Mouse (Mus musculus): Measurements from ENCODE around the gene C330007P06Rik. TPM values are rescaled to one million over a fixed set of nuclear protein-coding genes. Genes with fewer than 3 reads are reported as not detected.

C330007P06Rik gene
- polyA plus RNA-seq (2012; rRNA removed) = 8.4 and 11.0 TPM in 2 replicates

DNA sequence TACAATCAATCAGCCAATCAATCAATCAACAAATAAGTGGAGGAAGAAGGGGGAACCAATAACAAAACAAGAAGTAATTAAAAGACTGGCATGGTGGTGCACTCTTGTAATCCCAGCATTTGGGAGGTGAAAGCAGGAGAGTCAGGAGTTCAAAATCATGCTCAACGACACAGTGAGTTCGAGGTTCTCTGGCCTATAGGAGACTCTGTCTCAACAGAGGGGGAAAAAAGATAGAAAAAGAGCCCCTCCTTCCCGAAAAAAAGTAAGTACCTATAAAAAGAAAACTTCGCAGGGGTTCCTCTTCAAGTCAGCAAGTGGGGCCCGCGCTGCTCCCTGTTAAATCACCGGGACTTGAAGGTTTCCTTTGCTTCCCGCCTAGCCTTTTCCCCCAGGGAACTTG, at the start of gene C330007P06Rik, which contains the start of gene Ube2a:
Gene C330007P06Rik (minus strand): TSS at position 347 of the 400 bp plus-strand sequence.
Gene Ube2a (plus strand): TSS at position 136 of the 400 bp plus-strand sequence.
- TF ChIP-seq POLR2A (IDR thresholded peaks at IDR 0.05; ENCODE audit: low read depth, low read length) (no peak), CTCF (IDR thresholded peaks at IDR 0.05; ENCODE audit: extremely low read depth, insufficient read depth, insufficient read length, insufficient replicate concordance) (no peak)
- Histone ChIP-seq H3K27ac (ENCODE audit: insufficient read depth, low read length) (peak within 1 kb of the TSS; percentile 81), H3K27me3 (ENCODE audit: control insufficient read depth, insufficient read depth, low read length) (no peaks in the 10 kb centered on the region), H3K4me1 (ENCODE audit: control insufficient read depth, insufficient read depth, insufficient read length) (no peaks in the 10 kb centered on the region; the same call in none of the 2 replicates), H3K4me3 (ENCODE audit: extremely low read depth, insufficient read depth, insufficient read length) (peak within 1 kb of the TSS; percentile 78), H3K36me3 (ENCODE audit: control insufficient read depth, insufficient read depth, low read length) (no peaks in the 10 kb centered on the region)
- DNase-seq (ENCODE audit: low read depth in 1 of 2, low spot score in 2 of 2) = no peak
- 30% methylated on average over 8 of the region's 8 CpGs for WGBS

DNA sequence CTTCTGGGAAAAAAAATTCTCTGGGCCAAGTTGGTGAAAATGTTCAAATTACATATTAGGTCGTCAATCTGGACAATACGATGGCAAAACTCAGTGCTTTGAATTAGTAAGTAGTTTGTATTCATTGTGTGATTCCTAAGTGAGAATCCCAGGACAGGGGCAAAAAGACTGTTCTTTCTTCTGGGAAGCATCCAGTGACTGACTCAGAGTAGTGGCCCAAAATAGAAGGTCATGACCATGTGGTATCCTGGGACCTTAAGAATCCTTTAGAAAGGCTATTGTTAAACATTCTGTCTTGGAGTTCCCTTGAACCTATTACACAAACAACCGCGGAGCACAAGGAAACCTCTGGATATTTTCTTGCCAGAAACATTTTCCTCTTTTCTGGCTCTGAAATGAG, 47.4 kb upstream of the C330007P06Rik start:
- no peak for TF ChIP-seq POLR2A (IDR thresholded peaks at IDR 0.05; ENCODE audit: low read depth, low read length)
- no peak for TF ChIP-seq CTCF (IDR thresholded peaks at IDR 0.05; ENCODE audit: extremely low read depth, insufficient read depth, insufficient read length, insufficient replicate concordance)
- 89% methylated on average over 4 of the region's 4 CpGs for WGBS

DNA sequence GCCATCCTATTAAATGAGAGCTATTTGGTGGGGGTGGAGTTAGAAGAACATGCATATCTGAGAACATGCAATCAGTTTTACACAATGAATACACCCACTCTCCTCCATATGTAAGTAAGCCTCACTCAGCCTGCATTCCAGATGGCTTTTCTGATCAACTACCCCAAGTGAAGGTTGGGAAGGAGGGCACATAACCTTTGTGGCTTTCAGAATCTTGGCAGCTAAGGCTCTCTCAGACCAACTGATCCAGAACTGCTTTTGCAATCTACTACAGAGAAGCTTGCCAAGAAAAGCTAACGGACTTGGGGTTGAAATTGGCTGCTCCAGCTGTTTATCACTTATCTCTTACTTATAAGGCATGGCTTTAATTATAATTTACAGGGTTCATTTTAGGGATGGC, 43.8 kb upstream of the C330007P06Rik start:
- Histone ChIP-seq H3K27me3 (ENCODE audit: control insufficient read depth, insufficient read depth, low read length) (no peaks in the 10 kb centered on the region), H3K4me3 (ENCODE audit: extremely low read depth, insufficient read depth, insufficient read length) (no peak overlapping the region), H3K27ac (ENCODE audit: insufficient read depth, low read length) (no peak overlapping the region), H3K4me1 (ENCODE audit: control insufficient read depth, insufficient read depth, insufficient read length) (no peaks in the 10 kb centered on the region), H3K36me3 (ENCODE audit: control insufficient read depth, insufficient read depth, low read length) (peaks cover 10% of the 10 kb centered on the region)
- 80% methylated on average over 1 of the region's 1 CpGs for WGBS
- DNase-seq (ENCODE audit: low read depth in 1 of 2, low spot score in 2 of 2) = no peak
- TF ChIP-seq CTCF (IDR thresholded peaks at IDR 0.05; ENCODE audit: extremely low read depth, insufficient read depth, insufficient read length, insufficient replicate concordance) (no peak), POLR2A (IDR thresholded peaks at IDR 0.05; ENCODE audit: low read depth, low read length) (no peak)

More for the DNA sequence above, 47.4 kb upstream of the C330007P06Rik start:
- Histone ChIP-seq H3K4me3 (ENCODE audit: extremely low read depth, insufficient read depth, insufficient read length) (no peak overlapping the region), H3K27ac (ENCODE audit: insufficient read depth, low read length) (no peak overlapping the region), H3K27me3 (ENCODE audit: control insufficient read depth, insufficient read depth, low read length) (no peaks in the 10 kb centered on the region), H3K36me3 (ENCODE audit: control insufficient read depth, insufficient read depth, low read length) (peaks cover 9% of the 10 kb centered on the region), H3K4me1 (ENCODE audit: control insufficient read depth, insufficient read depth, insufficient read length) (no peaks in the 10 kb centered on the region)
- no peak for DNase-seq (ENCODE audit: low read depth in 1 of 2, low spot score in 2 of 2)

DNA sequence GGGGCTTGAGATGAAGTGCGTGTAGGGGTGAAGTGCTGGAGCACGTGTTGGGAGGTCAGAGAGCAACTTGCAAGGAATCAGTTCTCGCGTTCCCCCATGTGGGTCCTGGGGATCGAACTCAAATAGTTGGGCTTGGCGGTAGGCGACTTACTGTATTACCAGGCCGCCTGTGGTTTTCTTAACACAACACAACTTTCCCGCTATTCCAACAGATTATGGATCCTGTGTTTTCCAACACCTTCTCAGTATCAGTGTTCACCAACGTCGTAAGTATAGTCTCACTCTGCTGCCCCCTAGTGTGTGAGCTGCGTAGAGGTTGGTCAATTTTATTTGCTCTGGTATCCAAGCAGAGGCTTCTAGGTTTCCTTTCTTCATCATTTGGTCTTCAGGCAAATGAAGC, 37.4 kb upstream of the C330007P06Rik start:
- Histone ChIP-seq H3K27me3 (ENCODE audit: control insufficient read depth, insufficient read depth, low read length) (no peaks in the 10 kb centered on the region), H3K36me3 (ENCODE audit: control insufficient read depth, insufficient read depth, low read length) (peaks cover 3% of the 10 kb centered on the region), H3K4me1 (ENCODE audit: control insufficient read depth, insufficient read depth, insufficient read length) (no peaks in the 10 kb centered on the region; the same call in 1 of the 2 replicates), H3K27ac (ENCODE audit: insufficient read depth, low read length) (no peak overlapping the region), H3K4me3 (ENCODE audit: extremely low read depth, insufficient read depth, insufficient read length) (no peak overlapping the region)
- no peak for TF ChIP-seq POLR2A (IDR thresholded peaks at IDR 0.05; ENCODE audit: low read depth, low read length)
- peak; percentile 2; the same call in 1 of the 2 replicates for TF ChIP-seq CTCF (IDR thresholded peaks at IDR 0.05; ENCODE audit: extremely low read depth, insufficient read depth, insufficient read length, insufficient replicate concordance)
- DNase-seq (ENCODE audit: low read depth in 1 of 2, low spot score in 2 of 2) = peak in 1 of 2 experiments; percentile 35
- 55% methylated on average over 12 of the region's 12 CpGs for WGBS

DNA sequence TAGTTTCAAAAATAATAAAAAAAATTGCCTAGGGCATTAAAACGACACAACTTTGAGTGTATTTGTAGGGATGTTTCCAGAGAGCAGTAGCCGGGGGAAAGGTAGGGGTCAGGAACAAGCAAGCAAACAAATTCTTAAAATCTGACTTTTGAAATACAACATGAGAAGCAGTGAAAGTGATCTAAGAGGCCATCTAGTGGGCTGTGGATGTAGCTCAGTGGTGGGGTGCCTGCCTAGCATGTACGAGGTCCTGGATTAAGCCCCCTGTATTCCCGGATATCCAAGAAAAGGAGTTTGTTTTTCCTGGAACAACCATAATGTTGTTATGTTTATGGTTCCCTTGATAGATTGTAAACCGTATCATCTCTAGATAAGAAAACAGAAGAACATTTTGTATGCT, 32.6 kb upstream of the C330007P06Rik start:
- H3K36me3 ChIP-seq (ENCODE audit: control insufficient read depth, insufficient read depth, low read length) = no peaks in the 10 kb centered on the region
- H3K4me3 ChIP-seq (ENCODE audit: extremely low read depth, insufficient read depth, insufficient read length) = no peak overlapping the region
- H3K4me1 ChIP-seq (ENCODE audit: control insufficient read depth, insufficient read depth, insufficient read length) = no peaks in the 10 kb centered on the region; the same call in 1 of the 2 replicates
- 38% methylated on average over 5 of the region's 5 CpGs for WGBS
- no peak for DNase-seq (ENCODE audit: low read depth in 1 of 2, low spot score in 2 of 2)
- H3K27ac ChIP-seq (ENCODE audit: insufficient read depth, low read length) = no peak overlapping the region
- H3K27me3 ChIP-seq (ENCODE audit: control insufficient read depth, insufficient read depth, low read length) = no peaks in the 10 kb centered on the region
- TF ChIP-seq CTCF (IDR thresholded peaks at IDR 0.05; ENCODE audit: extremely low read depth, insufficient read depth, insufficient read length, insufficient replicate concordance) (no peak), POLR2A (IDR thresholded peaks at IDR 0.05; ENCODE audit: low read depth, low read length) (no peak)

DNA sequence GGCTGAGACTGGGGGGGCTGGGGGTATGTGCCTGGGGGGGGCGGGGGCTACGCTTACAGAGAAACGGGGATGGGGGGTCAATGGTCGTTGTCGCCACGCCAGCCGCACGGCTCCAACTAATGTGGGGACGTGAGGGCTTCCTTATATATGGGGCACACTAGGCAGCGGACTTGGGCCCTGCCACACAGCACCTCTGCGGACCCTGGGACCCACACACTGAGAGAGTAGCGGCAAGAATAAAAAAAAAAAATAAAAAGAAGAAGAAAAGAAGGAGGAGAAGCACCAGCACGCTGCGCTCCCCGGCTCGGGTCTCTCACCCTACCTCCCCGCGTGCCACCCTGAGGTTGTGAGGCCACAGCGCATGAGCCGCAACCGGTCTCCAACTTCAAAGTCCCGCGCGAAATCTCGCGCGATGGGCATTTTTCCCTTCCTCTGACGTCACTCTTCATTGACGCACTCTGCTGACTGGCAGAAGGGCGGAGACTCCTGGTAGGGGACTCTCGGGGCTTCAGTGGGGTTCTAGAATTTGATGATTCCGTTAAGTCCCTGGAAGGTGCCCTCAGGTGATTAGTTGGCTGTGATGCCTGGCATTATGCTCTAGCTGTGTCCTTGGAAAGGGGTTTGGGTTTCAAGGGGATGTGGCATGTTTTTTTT, 29.3 kb upstream of the C330007P06Rik start:
- H3K4me3 ChIP-seq (ENCODE audit: extremely low read depth, insufficient read depth, insufficient read length) = peak overlapping the region; percentile 71
- H3K27ac ChIP-seq (ENCODE audit: insufficient read depth, low read length) = peak overlapping the region; percentile 77
- H3K36me3 ChIP-seq (ENCODE audit: control insufficient read depth, insufficient read depth, low read length) = no peaks in the 10 kb centered on the region
- WGBS = 32% methylated on average over 31 of the region's 32 CpGs
- no peaks in the 10 kb centered on the region; the same call in 1 of the 2 replicates for H3K4me1 ChIP-seq (ENCODE audit: control insufficient read depth, insufficient read depth, insufficient read length)
- peak; percentile 87 to 91 for DNase-seq (ENCODE audit: low read depth in 1 of 2, low spot score in 2 of 2)
- TF ChIP-seq POLR2A (IDR thresholded peaks at IDR 0.05; ENCODE audit: low read depth, low read length) = peak; percentile 88
- no peak for TF ChIP-seq CTCF (IDR thresholded peaks at IDR 0.05; ENCODE audit: extremely low read depth, insufficient read depth, insufficient read length, insufficient replicate concordance)
- no peaks in the 10 kb centered on the region for H3K27me3 ChIP-seq (ENCODE audit: control insufficient read depth, insufficient read depth, low read length)

Measured in spleen, adult 2 months (tissue).